Mouse (Mus musculus) liver, embryonic 14.5 days (tissue): ENCODE measurements around the gene Per1.

ENCODE experiments used
- CTCF ChIP-seq: IDR thresholded peaks from 2 replicates; pipeline ENCODE4 v1.5.1; 2016; ENCODE audit warnings: antibody characterized with exemption, low read depth, control low read depth
- EP300 ChIP-seq: IDR thresholded peaks from 2 replicates; pipeline ENCODE4 v1.6.1; 2016; ENCODE audit warnings: antibody characterized with exemption, low read depth

- TF ChIP-seq EP300 = peak; percentile 18; the same call in 1 of the 2 replicates
- peak; percentile 63 for TF ChIP-seq CTCF
Measured at GRCm38 (mm10) chr11:69125041-69125851, 30.2 kb downstream of the Per1 start.
